Mouse (Mus musculus): Measurements from ENCODE around the gene Slc39a13. TPM values are rescaled to one million over a fixed set of nuclear protein-coding genes. Genes with fewer than 3 reads are reported as not detected.

The Slc39a13 gene
- polyA plus RNA-seq, 1 experiment from 2014 or later: 15.3 TPM

DNA sequence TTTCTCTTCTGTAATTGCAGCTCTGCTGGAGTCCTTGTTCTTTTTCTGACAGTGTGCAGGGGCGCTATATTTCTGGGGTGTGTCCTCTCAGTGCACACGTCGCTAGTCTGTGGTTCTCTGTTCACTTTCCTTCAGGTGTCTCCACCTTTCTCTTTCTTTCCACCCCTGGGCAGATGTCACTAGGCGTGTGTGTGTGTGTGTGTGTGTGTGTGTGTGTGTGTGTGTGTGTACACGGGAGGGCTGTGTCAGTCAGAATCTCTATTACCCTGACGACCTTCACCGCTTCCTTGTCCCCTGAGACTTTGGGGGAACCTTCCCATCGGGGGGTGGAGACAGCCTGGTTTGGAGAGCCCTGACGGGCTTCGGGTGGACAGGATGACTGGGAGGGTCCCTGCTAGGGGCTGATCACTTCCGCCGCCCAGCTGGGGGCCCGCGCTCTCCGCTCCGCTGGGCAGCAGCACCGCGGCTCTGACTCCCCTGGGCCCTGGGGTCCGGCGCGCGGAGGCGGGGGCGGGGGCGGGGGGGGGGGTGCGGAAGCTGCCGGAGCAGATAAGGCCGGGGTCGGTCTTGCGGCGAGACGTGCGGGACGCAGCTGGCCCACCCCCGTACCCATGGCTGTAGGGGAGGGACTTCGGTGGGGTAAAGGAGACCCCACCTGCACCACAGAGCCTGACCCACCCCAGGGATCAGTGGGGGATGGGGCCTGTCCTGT lies 8.3 kb upstream of the Slc39a13 start:
- WGBS (ENCODE audit: insufficient replicate concordance): under 1% methylated on average over 29 of the region's 36 CpGs
- Histone ChIP-seq H3K27ac (peak overlapping the region; percentile 43; the same call in 1 of the 2 replicates), H3K9me3 (replicated peaks) (no peaks in the 10 kb centered on the region), H3K9ac (peak overlapping the region; percentile 62), H3K4me3 (peak overlapping the region; percentile 57), H3K36me3 (no peaks in the 10 kb centered on the region), H3K4me2 (peak overlapping the region; percentile 91), H3K4me1 (peaks cover 29% of the 10 kb centered on the region), H3K27me3 (replicated peaks) (no peaks in the 10 kb centered on the region)
- peak; percentile 47 for ATAC-seq

GRCm38 (mm10) chr2:91077957-91078313 lies 7.7 kb upstream of the Slc39a13 start:
- 31% methylated on average over 12 of the region's 12 CpGs for WGBS (ENCODE audit: insufficient replicate concordance)
- Histone ChIP-seq H3K36me3 (no peaks in the 10 kb centered on the region), H3K4me3 (no peak overlapping the region), H3K9me3 (replicated peaks) (no peaks in the 10 kb centered on the region), H3K4me1 (peaks cover 24% of the 10 kb centered on the region), H3K27ac (no peak overlapping the region), H3K4me2 (peak overlapping the region; percentile 91), H3K27me3 (replicated peaks) (no peaks in the 10 kb centered on the region), H3K9ac (0 out of 2 replicates have a peak overlapping the region, but pooled peaks have one; percentile 62)
- no peak for ATAC-seq

GRCm38 (mm10) chr2:91072092-91072491 lies 1.9 kb upstream of the Slc39a13 start:
- Histone ChIP-seq H3K36me3 (peaks cover 7% of the 10 kb centered on the region; the same call in 1 of the 2 replicates), H3K27ac (no peak overlapping the region), H3K27me3 (replicated peaks) (no peaks in the 10 kb centered on the region), H3K9ac (no peak overlapping the region), H3K4me3 (no peak overlapping the region), H3K4me2 (no peak overlapping the region), H3K9me3 (replicated peaks) (no peaks in the 10 kb centered on the region), H3K4me1 (peaks cover 25% of the 10 kb centered on the region)
- 59% methylated on average over 1 of the region's 1 CpGs for WGBS (ENCODE audit: insufficient replicate concordance)
- ATAC-seq: no peak

GRCm38 (mm10) chr2:91071059-91071458 lies 842 bp upstream of the Slc39a13 start:
- 87% methylated on average over 10 of the region's 10 CpGs for WGBS (ENCODE audit: insufficient replicate concordance)
- no peaks in the 10 kb centered on the region for H3K9me3 ChIP-seq (replicated peaks)
- H3K36me3 ChIP-seq: peaks cover 15% of the 10 kb centered on the region
- H3K4me2 ChIP-seq: peak overlapping the region; percentile 93
- H3K27ac ChIP-seq: peak overlapping the region; percentile 84
- peak overlapping the region; percentile 70 for H3K4me3 ChIP-seq
- no peaks in the 10 kb centered on the region for H3K27me3 ChIP-seq (replicated peaks)
- ATAC-seq: no peak
- H3K9ac ChIP-seq: peak overlapping the region; percentile 79
- peaks cover 25% of the 10 kb centered on the region for H3K4me1 ChIP-seq

GRCm38 (mm10) chr2:91069306-91070000 lies 764 bp downstream of the Slc39a13 start:
- 12% methylated on average over 14 of the region's 14 CpGs for WGBS (ENCODE audit: insufficient replicate concordance)
- Histone ChIP-seq H3K4me3 (peak overlapping the region; percentile 70), H3K4me1 (peaks cover 25% of the 10 kb centered on the region), H3K36me3 (peaks cover 23% of the 10 kb centered on the region), H3K27me3 (replicated peaks) (no peaks in the 10 kb centered on the region), H3K9ac (peak overlapping the region; percentile 79), H3K4me2 (peak overlapping the region; percentile 93), H3K27ac (peak overlapping the region; percentile 84), H3K9me3 (replicated peaks) (no peaks in the 10 kb centered on the region)
- ATAC-seq: peak; percentile 4

GRCm38 (mm10) chr2:91068872-91069165 lies 1.4 kb downstream of the Slc39a13 start:
- H3K27ac ChIP-seq: no peak overlapping the region
- H3K4me1 ChIP-seq: peaks cover 25% of the 10 kb centered on the region
- no peak for ATAC-seq
- no peaks in the 10 kb centered on the region for H3K27me3 ChIP-seq (replicated peaks)
- H3K4me3 ChIP-seq: peak overlapping the region; percentile 70
- WGBS (ENCODE audit: insufficient replicate concordance): 64% methylated on average over 6 of the region's 6 CpGs
- peaks cover 29% of the 10 kb centered on the region for H3K36me3 ChIP-seq
- peak overlapping the region; percentile 93 for H3K4me2 ChIP-seq
- H3K9me3 ChIP-seq (replicated peaks): no peaks in the 10 kb centered on the region
- peak overlapping the region; percentile 79 for H3K9ac ChIP-seq

GRCm38 (mm10) chr2:91068162-91068871 lies 1.9 kb downstream of the Slc39a13 start:
- Histone ChIP-seq H3K9me3 (replicated peaks) (no peaks in the 10 kb centered on the region), H3K36me3 (peaks cover 34% of the 10 kb centered on the region), H3K27ac (no peak overlapping the region), H3K27me3 (replicated peaks) (no peaks in the 10 kb centered on the region), H3K4me3 (peak overlapping the region; percentile 70; the same call in 1 of the 2 replicates), H3K4me2 (peak overlapping the region; percentile 93), H3K4me1 (peaks cover 25% of the 10 kb centered on the region), H3K9ac (peak overlapping the region; percentile 79)
- no peak for ATAC-seq
- 73% methylated on average over 13 of the region's 13 CpGs for WGBS (ENCODE audit: insufficient replicate concordance)

GRCm38 (mm10) chr2:91066455-91066854 lies 3.8 kb downstream of the Slc39a13 start:
- Histone ChIP-seq H3K36me3 (peaks cover 53% of the 10 kb centered on the region), H3K4me3 (no peak overlapping the region), H3K27ac (no peak overlapping the region), H3K4me2 (no peak overlapping the region), H3K9me3 (replicated peaks) (no peaks in the 10 kb centered on the region), H3K4me1 (peaks cover 33% of the 10 kb centered on the region), H3K27me3 (replicated peaks) (no peaks in the 10 kb centered on the region), H3K9ac (no peak overlapping the region)
- WGBS (ENCODE audit: insufficient replicate concordance): 91% methylated on average over 3 of the region's 3 CpGs
- ATAC-seq: no peak

- ATAC-seq: no peak
- H3K4me1 ChIP-seq: peaks cover 34% of the 10 kb centered on the region
- 40% methylated on average over 3 of the region's 3 CpGs for WGBS (ENCODE audit: insufficient replicate concordance)
- H3K27me3 ChIP-seq (replicated peaks): no peaks in the 10 kb centered on the region
- no peak overlapping the region for H3K4me3 ChIP-seq
- no peaks in the 10 kb centered on the region for H3K9me3 ChIP-seq (replicated peaks)
- H3K4me2 ChIP-seq: no peak overlapping the region
- peaks cover 62% of the 10 kb centered on the region for H3K36me3 ChIP-seq
- no peak overlapping the region for H3K27ac ChIP-seq
- no peak overlapping the region for H3K9ac ChIP-seq
Observed at GRCm38 (mm10) chr2:91065544-91065943, 4.7 kb downstream of the Slc39a13 start.

DNA sequence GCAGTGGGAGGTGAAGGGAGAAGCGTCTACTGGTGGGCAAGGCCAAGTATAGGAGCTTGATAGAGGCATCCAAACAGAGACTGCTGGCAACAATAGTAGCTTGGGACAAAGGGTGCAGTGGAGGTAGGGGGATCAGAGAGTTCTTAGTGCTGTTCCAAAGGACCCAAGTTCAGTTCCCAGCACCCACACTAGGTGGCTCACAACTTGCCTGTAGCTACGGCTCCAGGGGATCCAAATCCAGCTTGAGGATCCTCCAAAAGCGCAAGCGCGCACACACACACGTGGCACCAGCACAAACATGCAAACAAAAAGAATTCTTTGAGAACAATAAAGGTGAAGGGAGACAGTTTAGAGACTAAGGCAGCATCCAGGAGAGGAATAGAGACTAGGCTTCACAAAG lies 6.0 kb downstream of the Slc39a13 start:
- H3K27me3 ChIP-seq (replicated peaks): no peaks in the 10 kb centered on the region
- H3K36me3 ChIP-seq: peaks cover 73% of the 10 kb centered on the region
- H3K27ac ChIP-seq: no peak overlapping the region
- H3K4me3 ChIP-seq: no peak overlapping the region
- WGBS (ENCODE audit: insufficient replicate concordance): 90% methylated on average over 6 of the region's 6 CpGs
- H3K4me2 ChIP-seq: no peak overlapping the region
- no peaks in the 10 kb centered on the region for H3K9me3 ChIP-seq (replicated peaks)
- peaks cover 37% of the 10 kb centered on the region for H3K4me1 ChIP-seq
- ATAC-seq: no peak
- H3K9ac ChIP-seq: no peak overlapping the region

- Histone ChIP-seq H3K4me1 (peaks cover 26% of the 10 kb centered on the region), H3K4me2 (no peak overlapping the region), H3K36me3 (peaks cover 82% of the 10 kb centered on the region), H3K9ac (no peak overlapping the region), H3K4me3 (no peak overlapping the region), H3K9me3 (replicated peaks) (no peaks in the 10 kb centered on the region), H3K27ac (no peak overlapping the region), H3K27me3 (replicated peaks) (no peaks in the 10 kb centered on the region)
- 84% methylated on average over 16 of the region's 16 CpGs for WGBS (ENCODE audit: insufficient replicate concordance)
- ATAC-seq: no peak
Observed at GRCm38 (mm10) chr2:91062779-91063606, 7.2 kb downstream of the Slc39a13 start.
